Mouse (Mus musculus) limb, embryonic 15.5 days (tissue): Measurements from ENCODE around the gene Naa30. TPM values are rescaled to one million over a fixed set of nuclear protein-coding genes. Genes with fewer than 3 reads are reported as not detected.

ENCODE experiments used
- ATAC-seq: fragments of 200-750 bp; cut with Nextera tagmentation; 2 replicates; pipeline ENCODE4 v1.8.0; 2017; ENCODE audit warnings: low read depth, moderate TSS enrichment; ENCODE audit not compliant: insufficient number of reproducible peaks, low FRiP score, low TSS enrichment
- H3K27ac ChIP-seq: fragments of 300-500 bp; sonication (generic); 2 replicates; pipeline ENCODE4 v1.5.1; 2015; ENCODE audit warnings: moderate library complexity, mild to moderate bottlenecking, inconsistent platforms
- H3K27me3 ChIP-seq: fragments of 300-500 bp; sonication (generic); 2 replicates; pipeline ENCODE4 v1.6.1; 2015; ENCODE audit warnings: inconsistent platforms
- H3K36me3 ChIP-seq: fragments of 300-500 bp; sonication (generic); 2 replicates; pipeline ENCODE4 v1.6.1; 2015; ENCODE audit warnings: inconsistent platforms
- H3K4me1 ChIP-seq: fragments of 300-500 bp; sonication (generic); 2 replicates; pipeline ENCODE4 v1.6.1; 2015; ENCODE audit warnings: inconsistent platforms
- H3K4me2 ChIP-seq: fragments of 300-500 bp; sonication (generic); 2 replicates; pipeline ENCODE4 v1.6.1; 2015; ENCODE audit warnings: mild to moderate bottlenecking, inconsistent platforms
- H3K4me3 ChIP-seq: fragments of 300-500 bp; sonication (generic); 2 replicates; pipeline ENCODE4 v1.5.1; 2015; ENCODE audit warnings: mild to moderate bottlenecking, inconsistent platforms
- H3K9ac ChIP-seq: fragments of 300-500 bp; sonication (generic); 2 replicates; pipeline ENCODE4 v1.6.1; 2015; ENCODE audit warnings: inconsistent platforms
- H3K9me3 ChIP-seq: fragments of 300-500 bp; sonication (generic); 2 replicates; pipeline ENCODE4 v1.6.1; 2016; ENCODE audit warnings: inconsistent platforms
- WGBS: fragments of 180-500 bp; shearing (Covaris S2); methylation state at CpG from one replicate; pipeline ENCODE4 v1.1.7; 2015; 5-methylcytosine and 5-hydroxymethylcytosine counted together
- polyA plus RNA-seq: library from polyadenylated mRNA; unstranded; fragments of >200 nt; fragmentation: Nextera tagmentation; extraction: Ambion mirVana; gene quantifications from 2 replicates; pipeline ENCODE4 v1.2.1, GENCODE M21; 2015

The Naa30 gene
- polyA plus RNA-seq, 1 experiment from 2014 or later, result 10.6 TPM

DNA sequence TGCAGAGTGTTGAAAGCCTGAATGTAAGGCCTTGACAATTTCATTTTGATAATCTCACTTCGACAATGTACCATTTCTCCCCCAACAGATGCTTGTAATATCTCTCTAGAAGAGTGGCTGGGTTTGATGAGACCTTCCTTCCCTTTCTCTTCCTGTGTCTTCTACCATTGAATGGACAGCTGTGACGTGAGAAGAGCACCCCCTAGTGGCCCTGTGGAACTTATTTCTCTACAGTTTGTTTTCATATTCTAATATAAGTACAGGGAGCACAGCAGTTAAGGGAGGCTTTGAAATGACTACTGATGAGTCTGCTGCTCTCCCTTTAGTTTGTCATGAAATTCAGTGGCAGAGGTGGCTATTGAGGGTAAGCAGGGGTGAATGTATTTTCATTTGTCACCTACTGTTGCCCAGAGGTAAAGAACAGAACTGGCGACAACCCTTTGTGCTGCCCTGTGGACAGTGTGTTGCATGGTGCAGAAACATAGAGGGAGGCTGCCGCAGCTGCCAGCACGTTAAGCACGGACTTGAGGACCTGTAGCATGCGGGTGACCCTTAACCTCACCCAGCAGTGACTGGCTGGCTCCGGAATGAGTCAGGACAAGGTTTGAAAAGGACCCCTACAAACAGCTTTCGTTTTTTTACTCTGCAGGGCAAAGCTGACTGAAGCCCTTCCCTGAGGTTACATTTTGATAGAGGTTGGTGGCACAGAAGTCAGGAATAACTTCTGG is 62.9 kb downstream of the Naa30 start:
- no peak overlapping the region for H3K27ac ChIP-seq
- WGBS, result 50% methylated on average over 9 of the region's 9 CpGs
- ATAC-seq, result no peak
- H3K36me3 ChIP-seq, result no peaks in the 10 kb centered on the region
- no peaks in the 10 kb centered on the region for H3K4me1 ChIP-seq
- no peak overlapping the region for H3K4me3 ChIP-seq
- no peak overlapping the region for H3K9ac ChIP-seq
- H3K9me3 ChIP-seq, result no peaks in the 10 kb centered on the region
- no peaks in the 10 kb centered on the region for H3K27me3 ChIP-seq
- no peak overlapping the region for H3K4me2 ChIP-seq

DNA sequence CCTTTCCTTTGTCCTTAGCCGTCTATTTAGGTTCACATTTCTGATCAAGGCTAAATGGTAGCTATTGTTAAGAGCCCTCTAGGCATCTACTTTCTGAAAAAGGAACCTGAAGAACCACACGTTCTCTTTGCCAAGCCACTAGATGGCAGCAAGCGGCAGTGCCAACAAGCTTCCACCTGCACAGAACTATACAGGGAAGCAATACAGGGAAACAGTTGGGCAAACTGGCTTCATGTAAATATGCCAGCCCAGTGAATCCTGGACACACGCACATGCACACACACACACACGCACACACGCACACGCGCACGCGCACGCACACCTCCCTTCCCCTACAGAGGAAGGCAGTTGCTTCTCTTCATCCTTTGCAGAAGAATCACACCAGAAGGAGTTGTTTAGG is 66.2 kb downstream of the Naa30 start:
- H3K36me3 ChIP-seq, result no peaks in the 10 kb centered on the region
- H3K27ac ChIP-seq, result no peak overlapping the region
- 31% methylated on average over 11 of the region's 11 CpGs for WGBS
- ATAC-seq, result no peak
- H3K4me2 ChIP-seq, result no peak overlapping the region
- H3K4me3 ChIP-seq, result no peak overlapping the region
- no peak overlapping the region for H3K9ac ChIP-seq
- H3K27me3 ChIP-seq, result no peaks in the 10 kb centered on the region
- no peaks in the 10 kb centered on the region for H3K4me1 ChIP-seq
- no peaks in the 10 kb centered on the region for H3K9me3 ChIP-seq

Other genes with a start within 250 kb of the Naa30 start
- 20.4 and 21.4 TPM in 2 replicates for gene Ap5m1, start 106.1 kb upstream of the Naa30 start, polyA plus RNA-seq
- gene Exoc5, start 105.6 kb upstream of the Naa30 start, polyA plus RNA-seq, result 43.1 and 44.4 TPM in 2 replicates
- gene ccdc198, start 73.2 kb downstream of the Naa30 start, polyA plus RNA-seq, result not detected in 2 replicates